Mouse (Mus musculus) cerebellum, adult 2 months (tissue): ENCODE data around the gene Srpk2.

ENCODE experiments used
- CTCF ChIP-seq: fragments of 200-500 bp; IDR thresholded peaks from 2 replicates; pipeline ENCODE4 v1.5.1; 2011; ENCODE audit warnings: low read depth, mild to moderate bottlenecking, control low read depth, low read length, moderate library complexity, borderline replicate concordance; ENCODE audit not compliant: insufficient read depth
- POLR2A ChIP-seq: fragments of 200-500 bp; IDR thresholded peaks from 2 replicates; pipeline ENCODE4 v1.6.1; 2011; ENCODE audit warnings: low read length, control low read depth, borderline replicate concordance; ENCODE audit not compliant: insufficient read depth

- TF ChIP-seq CTCF = no peak
- no peak for TF ChIP-seq POLR2A
Observed at GRCm38 (mm10) chr5:23512556-23512955, 171.9 kb downstream of the Srpk2 start.
